Mouse (Mus musculus) heart, adult 2 months (tissue): ENCODE results near the gene Ctbs. TPM values are rescaled to one million over a fixed set of nuclear protein-coding genes. Genes with fewer than 3 reads are reported as not detected.

Experiments used
- DNase-seq, 2 experiments: peaks; one replicate each; pipeline ENCODE4 v3.0.0; 2021
- H3K27ac ChIP-seq: fragments of 200-600 bp; 2 replicates; pipeline ENCODE4 v1.8.1; 2022
- H3K27me3 ChIP-seq: fragments of 200-500 bp; 2 replicates; pipeline ENCODE4 v1.6.1; 2012; ENCODE audit warnings: mild to moderate bottlenecking, low read length, inconsistent platforms, mixed read lengths; ENCODE audit not compliant: control insufficient read depth, insufficient read depth
- H3K36me3 ChIP-seq: fragments of 200-500 bp; 2 replicates; pipeline ENCODE4 v1.6.1; 2012; ENCODE audit warnings: low read length, inconsistent platforms; ENCODE audit not compliant: control insufficient read depth, insufficient read depth
- H3K4me1 ChIP-seq: fragments of 200-500 bp; 2 replicates; pipeline ENCODE4 v1.6.1; 2011; ENCODE audit warnings: low read length; ENCODE audit not compliant: control insufficient read depth, insufficient read depth
- H3K4me3 ChIP-seq: fragments of 200-600 bp; 2 replicates; pipeline ENCODE4 v1.8.1; 2022
- H3K79me2 ChIP-seq: fragments of 200-500 bp; replicated peaks from 2 replicates; pipeline ENCODE4 v1.6.1; 2012; ENCODE audit warnings: mild to moderate bottlenecking, inconsistent platforms, low read length, moderate library complexity, mixed read lengths; ENCODE audit not compliant: control insufficient read depth, insufficient read depth
- H3K9ac ChIP-seq: fragments of 200-500 bp; 2 replicates; pipeline ENCODE4 v1.6.1; 2012; ENCODE audit warnings: low read depth, mild to moderate bottlenecking, control low read depth, inconsistent platforms, low read length, mixed read lengths
- CTCF ChIP-seq: fragments of 200-600 bp; IDR thresholded peaks from 2 replicates; pipeline ENCODE4 v1.8.1; 2022; ENCODE audit warnings: antibody characterized with exemption, mild to moderate bottlenecking, moderate library complexity
- EP300 ChIP-seq: fragments of 200-500 bp; IDR thresholded peaks from 2 replicates; pipeline ENCODE4 v1.6.1; 2011; ENCODE audit warnings: low read depth, low read length, control low read depth; ENCODE audit not compliant: insufficient read depth
- POLR2A ChIP-seq: fragments of 200-500 bp; IDR thresholded peaks from 2 replicates; pipeline ENCODE4 v1.6.1; 2011; ENCODE audit warnings: mild to moderate bottlenecking, low read depth, low read length, control low read depth; ENCODE audit not compliant: insufficient read depth
- WGBS: fragments of 180-500 bp; shearing (Covaris S2); methylation state at CpG from one replicate; pipeline ENCODE4 v1.1.7; 2018; 5-methylcytosine and 5-hydroxymethylcytosine counted together
- intact Hi-C: fragments of 180-260 bp; cut with DNase I; formaldehyde crosslinking; loops from one replicate; pipeline ENCODE4 v1.15.1; 2025
- polyA plus RNA-seq: library from polyadenylated mRNA; depleted of rRNA; stranded (reverse); fragments of >200 nt; gene quantifications from 2 replicates; pipeline ENCODE4 v1.2.3, GENCODE M21; 2012
- total RNA-seq, 2 experiments: library from RNA; stranded (reverse); gene quantifications; 2 replicates each; pipeline ENCODE4 v1.2.3; 2021

Gene Ctbs
- total and polyA plus RNA-seq, 3 experiments: 1.7 to 3.7 (median 3.2) TPM

DNA sequence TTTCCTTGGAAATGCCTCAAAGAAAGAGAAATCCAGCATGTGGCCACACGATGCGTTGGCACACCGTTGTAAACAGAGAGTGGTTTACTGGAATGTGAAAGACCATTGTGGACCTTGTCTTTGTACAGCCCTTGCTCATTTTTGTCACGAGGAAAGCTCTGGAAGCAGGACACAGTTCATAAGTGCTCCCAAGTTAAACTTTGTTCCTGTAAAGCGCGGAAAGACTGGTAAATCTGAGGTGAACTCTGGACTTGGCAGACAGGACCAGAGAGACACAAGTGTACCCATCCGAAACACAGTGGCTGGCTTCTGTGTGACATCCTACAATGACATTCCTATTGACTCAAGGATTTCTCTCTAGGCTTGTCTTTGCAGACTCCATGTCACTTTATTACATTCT lies 6.2 kb upstream of the Ctbs start:
- 94% methylated on average over 7 of the region's 7 CpGs for WGBS
- no peaks in the 10 kb centered on the region for H3K27me3 ChIP-seq
- no peaks in the 10 kb centered on the region for H3K36me3 ChIP-seq
- intact Hi-C loops: no loop called here
- H3K4me1 ChIP-seq: no peaks in the 10 kb centered on the region
- TF ChIP-seq CTCF (no peak), EP300 (no peak), POLR2A (no peak)
- no peak overlapping the region for H3K9ac ChIP-seq
- H3K4me3 ChIP-seq: no peak overlapping the region
- no peak for DNase-seq
- H3K79me2 ChIP-seq: no peaks in the 10 kb centered on the region
- H3K27ac ChIP-seq: no peak overlapping the region

DNA sequence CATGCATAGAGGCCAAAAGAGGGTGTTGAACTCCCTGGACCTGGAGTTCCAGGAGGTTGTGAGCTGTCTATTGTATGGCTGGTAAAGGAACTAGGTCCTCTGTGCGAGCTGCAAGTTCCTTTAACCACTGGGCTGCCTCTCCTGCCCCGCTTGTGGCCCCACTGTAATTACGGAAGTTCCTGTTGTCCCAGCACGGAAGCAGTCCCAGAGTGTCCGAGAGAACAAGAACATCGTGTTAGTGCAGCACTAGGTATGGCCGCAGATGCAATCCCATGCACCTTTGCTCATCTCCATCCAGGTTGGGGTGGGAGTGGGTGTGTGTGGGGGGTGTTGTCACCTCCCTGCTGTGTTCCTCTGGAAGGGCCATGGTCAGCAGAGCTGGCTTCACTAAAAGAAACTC lies 4.7 kb upstream of the Ctbs start:
- WGBS: 86% methylated on average over 7 of the region's 7 CpGs
- Histone ChIP-seq H3K27me3 (no peaks in the 10 kb centered on the region), H3K36me3 (no peaks in the 10 kb centered on the region), H3K9ac (no peak overlapping the region), H3K4me1 (no peaks in the 10 kb centered on the region), H3K4me3 (no peak overlapping the region), H3K27ac (no peak overlapping the region), H3K79me2 (no peaks in the 10 kb centered on the region)
- peak in 1 of 2 experiments; percentile 17 for DNase-seq
- TF ChIP-seq EP300 (no peak), POLR2A (no peak), CTCF (no peak)
- intact Hi-C loops: no loop called here

DNA sequence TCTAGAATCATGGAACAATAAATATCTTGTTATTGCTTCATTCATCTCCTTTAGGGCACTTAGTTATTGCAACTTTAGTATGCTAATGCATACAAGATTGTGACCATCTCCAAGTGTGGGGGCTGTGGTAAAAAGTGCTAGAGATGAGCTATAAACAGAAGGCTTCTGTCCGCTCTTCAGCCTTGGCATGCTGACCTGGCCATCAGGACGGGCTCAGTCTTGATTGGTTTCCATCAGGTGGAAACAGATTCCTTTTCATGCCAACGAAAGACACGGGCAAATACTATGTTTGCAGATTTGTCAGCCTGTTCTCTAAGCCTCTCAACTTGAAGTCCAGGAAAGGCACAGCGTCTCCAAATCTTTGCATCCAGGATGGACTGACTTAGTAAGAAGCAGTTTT lies 2.4 kb upstream of the Ctbs start:
- 91% methylated on average over 5 of the region's 5 CpGs for whole genome bisulfite sequencing

DNA sequence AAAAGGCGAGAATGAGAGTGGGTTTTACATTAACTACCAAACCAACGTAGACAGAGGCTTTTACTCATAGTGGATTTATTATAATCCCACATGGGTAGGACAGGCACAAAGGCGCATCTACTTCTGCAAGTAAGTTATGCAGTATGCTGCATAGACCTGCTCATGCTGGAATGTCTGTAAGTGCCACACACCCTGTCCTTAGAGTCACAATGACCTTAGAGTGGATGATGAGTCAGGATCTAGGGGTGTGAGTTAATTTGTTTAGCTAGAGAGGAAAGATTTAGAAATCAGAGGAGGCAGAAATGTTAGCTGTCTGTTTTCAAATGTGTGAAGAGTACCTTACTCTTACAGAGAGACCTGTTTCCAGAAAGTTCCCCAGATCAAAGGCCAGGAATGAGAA lies 2.0 kb upstream of the Ctbs start:
- intact Hi-C loops: no loop called here
- H3K27ac ChIP-seq: no peak overlapping the region
- H3K4me3 ChIP-seq: no peak overlapping the region
- no peak for DNase-seq
- H3K9ac ChIP-seq: no peak overlapping the region
- no peak for TF ChIP-seq CTCF
- no peak for TF ChIP-seq POLR2A
- TF ChIP-seq EP300: no peak
- H3K4me1 ChIP-seq: peaks cover 2% of the 10 kb centered on the region; the same call in 1 of the 2 replicates
- no peaks in the 10 kb centered on the region for H3K27me3 ChIP-seq
- no peaks in the 10 kb centered on the region for H3K36me3 ChIP-seq
- 94% methylated on average over 3 of the region's 3 CpGs for WGBS
- H3K79me2 ChIP-seq: no peaks in the 10 kb centered on the region

More for the DNA sequence above, 2.4 kb upstream of the Ctbs start:
- no peak for DNase-seq
- no peaks in the 10 kb centered on the region for H3K27me3 ChIP-seq
- H3K27ac ChIP-seq: no peak overlapping the region
- H3K9ac ChIP-seq: no peak overlapping the region
- no peak overlapping the region for H3K4me3 ChIP-seq
- no peak for TF ChIP-seq CTCF
- no peak for TF ChIP-seq EP300
- no peak for TF ChIP-seq POLR2A
- no peaks in the 10 kb centered on the region for H3K79me2 ChIP-seq
- no peaks in the 10 kb centered on the region for H3K36me3 ChIP-seq
- peaks cover 2% of the 10 kb centered on the region; the same call in 1 of the 2 replicates for H3K4me1 ChIP-seq
- intact Hi-C loops: no loop called here

DNA sequence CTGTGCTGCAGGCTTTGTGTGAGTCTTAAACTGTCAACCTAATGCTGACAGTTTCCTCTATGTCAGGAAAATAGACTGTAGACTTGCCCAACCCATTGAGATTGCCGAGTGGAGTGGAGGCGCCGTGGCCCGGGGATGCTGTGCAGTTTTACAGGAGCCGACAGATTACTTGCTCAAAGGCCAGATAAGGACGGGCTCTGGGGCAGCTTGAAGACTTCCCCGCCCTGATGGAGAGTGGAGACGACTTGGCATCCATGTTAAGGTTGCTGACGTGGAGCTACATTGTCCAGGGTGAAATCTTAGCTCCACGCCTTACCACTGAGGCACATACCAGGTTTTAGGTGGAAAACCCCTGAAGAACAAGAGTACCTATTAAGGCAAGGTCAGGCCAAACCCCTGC lies 1.2 kb upstream of the Ctbs start:
- H3K4me1 ChIP-seq: peaks cover 2% of the 10 kb centered on the region; the same call in 1 of the 2 replicates
- WGBS: 60% methylated on average over 10 of the region's 10 CpGs
- H3K79me2 ChIP-seq: no peaks in the 10 kb centered on the region
- H3K4me3 ChIP-seq: no peak overlapping the region
- TF ChIP-seq POLR2A: no peak
- no peak for TF ChIP-seq CTCF
- no peak for TF ChIP-seq EP300
- no peak for DNase-seq
- no peaks in the 10 kb centered on the region for H3K27me3 ChIP-seq
- no peak overlapping the region for H3K9ac ChIP-seq
- no peaks in the 10 kb centered on the region for H3K36me3 ChIP-seq
- intact Hi-C loops: no loop called here
- no peak overlapping the region for H3K27ac ChIP-seq

DNA sequence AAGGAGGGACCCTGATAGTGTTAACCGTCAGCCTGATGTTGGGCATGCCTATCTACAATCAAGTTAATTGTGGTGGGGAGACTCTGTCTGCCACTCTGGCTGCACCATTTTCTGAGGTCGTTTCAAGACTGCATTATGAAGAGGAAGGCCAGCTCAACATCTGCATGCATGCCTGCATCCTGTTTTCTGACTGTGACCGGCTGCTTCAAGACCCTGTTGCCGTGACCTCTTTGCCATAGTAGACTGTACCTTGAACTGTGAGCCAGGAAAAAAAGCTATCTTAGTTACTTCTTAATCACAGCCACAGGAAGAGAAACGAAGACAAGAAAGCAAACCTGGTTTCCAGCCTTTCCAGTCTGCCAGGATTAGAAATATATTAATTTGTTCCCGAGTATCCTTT lies 626 bp upstream of the Ctbs start:
- no peak overlapping the region for H3K27ac ChIP-seq
- H3K27me3 ChIP-seq: no peaks in the 10 kb centered on the region
- intact Hi-C loops: no loop called here
- 47% methylated on average over 6 of the region's 6 CpGs for WGBS
- no peaks in the 10 kb centered on the region for H3K79me2 ChIP-seq
- no peaks in the 10 kb centered on the region for H3K36me3 ChIP-seq
- peaks cover 2% of the 10 kb centered on the region; the same call in 1 of the 2 replicates for H3K4me1 ChIP-seq
- TF ChIP-seq EP300 (no peak), POLR2A (no peak)
- no peak overlapping the region for H3K4me3 ChIP-seq
- H3K9ac ChIP-seq: no peak overlapping the region
- no peak for DNase-seq
